Mouse (Mus musculus) embryonic facial prominence, embryonic 13.5 days (tissue): Measurements from ENCODE around the gene Wdr31. TPM values are rescaled to one million over a fixed set of nuclear protein-coding genes. Genes with fewer than 3 reads are reported as not detected.

Experiments
- ATAC-seq: fragments of 200-750 bp; cut with Nextera tagmentation; 2 replicates; pipeline ENCODE4 v1.8.0; 2017; ENCODE audit warnings: low read depth; ENCODE audit not compliant: insufficient number of reproducible peaks, insufficient read depth, low FRiP score, low TSS enrichment
- H3K27ac ChIP-seq: fragments of 300-500 bp; sonication (generic); 2 replicates; pipeline ENCODE4 v1.5.1; 2015; ENCODE audit warnings: moderate library complexity, mild to moderate bottlenecking, inconsistent platforms
- H3K27me3 ChIP-seq: fragments of 300-500 bp; sonication (generic); 2 replicates; pipeline ENCODE4 v1.6.1; 2015; ENCODE audit warnings: mild to moderate bottlenecking, inconsistent platforms
- H3K36me3 ChIP-seq: fragments of 300-500 bp; sonication (generic); 2 replicates; pipeline ENCODE4 v1.6.1; 2015; ENCODE audit warnings: mild to moderate bottlenecking, inconsistent platforms
- H3K4me1 ChIP-seq: fragments of 300-500 bp; sonication (generic); 2 replicates; pipeline ENCODE4 v1.6.1; 2015; ENCODE audit warnings: inconsistent platforms
- H3K4me2 ChIP-seq: fragments of 300-500 bp; sonication (generic); 2 replicates; pipeline ENCODE4 v1.6.1; 2015; ENCODE audit warnings: moderate library complexity, mild to moderate bottlenecking, inconsistent platforms
- H3K4me3 ChIP-seq: fragments of 300-500 bp; sonication (generic); 2 replicates; pipeline ENCODE4 v1.5.1; 2015; ENCODE audit warnings: mild to moderate bottlenecking, inconsistent platforms
- H3K9ac ChIP-seq: fragments of 300-500 bp; sonication (generic); 2 replicates; pipeline ENCODE4 v1.6.1; 2015; ENCODE audit warnings: mild to moderate bottlenecking, inconsistent platforms
- H3K9me3 ChIP-seq: fragments of 300-500 bp; sonication (generic); 2 replicates; pipeline ENCODE4 v1.6.1; 2016; ENCODE audit warnings: inconsistent platforms
- WGBS: fragments of 180-500 bp; shearing (Covaris S2); methylation state at CpG from one replicate; pipeline ENCODE4 v1.1.7; 2015; ENCODE audit warnings: mixed read lengths; 5-methylcytosine and 5-hydroxymethylcytosine counted together
- polyA plus RNA-seq: library from polyadenylated mRNA; unstranded; fragments of >200 nt; fragmentation: Nextera tagmentation; extraction: Ambion mirVana; gene quantifications from 2 replicates; pipeline ENCODE4 v1.2.1, GENCODE M21; 2015

Gene Wdr31
- polyA plus RNA-seq, 1 experiment from 2014 or later = 8.0 TPM

- Histone ChIP-seq H3K4me1 (peaks cover 20% of the 10 kb centered on the region), H3K9ac (peak overlapping the region; percentile 94), H3K4me2 (peak overlapping the region; percentile 64), H3K4me3 (peak overlapping the region; percentile 85), H3K27ac (peak overlapping the region; percentile 89; the same call in 1 of the 2 replicates), H3K27me3 (no peaks in the 10 kb centered on the region), H3K36me3 (peaks cover 37% of the 10 kb centered on the region), H3K9me3 (no peaks in the 10 kb centered on the region)
- 24% methylated on average over 6 of the region's 6 CpGs for WGBS
- no peak for ATAC-seq
Observed at GRCm38 (mm10) chr4:62409615-62410014, 61.1 kb downstream of the Wdr31 start.

- peak within 1 kb of the TSS; percentile 94 for H3K9ac ChIP-seq
- peak within 1 kb of the TSS; percentile 85 for H3K4me3 ChIP-seq
- peak within 1 kb of the TSS; percentile 64 for H3K4me2 ChIP-seq
- no peaks in the 10 kb centered on the region for H3K27me3 ChIP-seq
- H3K4me1 ChIP-seq = peaks cover 20% of the 10 kb centered on the region
- under 1% methylated on average over 39 of the region's 39 CpGs for whole genome bisulfite sequencing
- no peaks in the 10 kb centered on the region for H3K9me3 ChIP-seq
- peak; percentile 100 for ATAC-seq
- peak within 1 kb of the TSS; percentile 89 for H3K27ac ChIP-seq
- peaks cover 33% of the 10 kb centered on the region for H3K36me3 ChIP-seq
Observed at GRCm38 (mm10) chr4:62408601-62409282, 62.0 kb downstream of the Wdr31 start, which contains the start of the genes Cdc26 and Prpf4. Cdc26 (minus strand) TSS chr4:62408642. Prpf4 (plus strand) TSS chr4:62408797.

- 0 out of 2 replicates have a peak, but pooled peaks have one; percentile 39 for ATAC-seq
- WGBS = under 1% methylated on average over 35 of the region's 35 CpGs
- no peaks in the 10 kb centered on the region for H3K9me3 ChIP-seq
- H3K4me1 ChIP-seq = peaks cover 20% of the 10 kb centered on the region
- peak overlapping the region; percentile 94 for H3K9ac ChIP-seq
- H3K27me3 ChIP-seq = no peaks in the 10 kb centered on the region
- peak overlapping the region; percentile 85 for H3K4me3 ChIP-seq
- peak overlapping the region; percentile 64 for H3K4me2 ChIP-seq
- peaks cover 32% of the 10 kb centered on the region for H3K36me3 ChIP-seq
- H3K27ac ChIP-seq = peak overlapping the region; percentile 89
Observed at GRCm38 (mm10) chr4:62407730-62408582, 62.7 kb downstream of the Wdr31 start.

DNA sequence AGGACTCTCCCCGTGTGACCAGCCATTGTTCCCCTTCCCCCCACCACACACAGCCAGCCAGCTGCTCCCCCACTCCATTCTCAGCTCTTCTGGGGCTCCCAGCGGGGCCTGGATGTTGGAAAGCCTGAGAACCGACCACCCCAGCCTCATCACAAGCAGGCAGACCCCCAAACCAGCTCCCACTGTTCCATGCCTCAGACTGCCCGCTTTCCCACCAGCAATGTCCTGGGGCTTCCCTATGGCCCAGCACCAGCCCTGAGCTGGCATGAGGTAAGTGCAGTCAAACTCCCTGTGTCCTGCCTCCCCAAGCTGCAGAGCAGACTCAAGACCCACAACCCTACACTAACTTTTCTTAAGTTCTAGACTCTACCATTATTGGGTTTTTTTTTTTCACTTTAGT lies 64.6 kb downstream of the Wdr31 start:
- Histone ChIP-seq H3K4me2 (0 out of 2 replicates have a peak overlapping the region, but pooled peaks have one; percentile 1), H3K36me3 (peaks cover 32% of the 10 kb centered on the region), H3K9me3 (no peaks in the 10 kb centered on the region), H3K27ac (no peak overlapping the region), H3K9ac (no peak overlapping the region), H3K27me3 (no peaks in the 10 kb centered on the region), H3K4me1 (peaks cover 20% of the 10 kb centered on the region), H3K4me3 (no peak overlapping the region; the same call in 1 of the 2 replicates)
- ATAC-seq = no peak
- WGBS = 78% methylated on average over 4 of the region's 4 CpGs

- Histone ChIP-seq H3K4me2 (no peak overlapping the region), H3K27me3 (no peaks in the 10 kb centered on the region), H3K4me3 (no peak overlapping the region), H3K9me3 (no peaks in the 10 kb centered on the region), H3K36me3 (peaks cover 87% of the 10 kb centered on the region), H3K4me1 (no peaks in the 10 kb centered on the region), H3K9ac (no peak overlapping the region), H3K27ac (no peak overlapping the region)
- WGBS = 94% methylated on average over 3 of the region's 3 CpGs
- no peak for ATAC-seq
Observed at GRCm38 (mm10) chr4:62398956-62399355, 71.7 kb downstream of the Wdr31 start.

Other genes with a start within 250 kb of the Wdr31 start
- 11.8 and 15.0 TPM in 2 replicates for gene Zfp37, start 239.8 kb downstream of the Wdr31 start, polyA plus RNA-seq
- 19.0 and 20.2 TPM in 2 replicates for gene Slc31a2, start 208.3 kb downstream of the Wdr31 start, polyA plus RNA-seq
- gene Fkbp15, start 110.3 kb downstream of the Wdr31 start, polyA plus RNA-seq = 25.5 and 30.0 TPM in 2 replicates
- gene Slc31a1, start 110.2 kb downstream of the Wdr31 start, polyA plus RNA-seq = 42.8 and 43.7 TPM in 2 replicates
- gene Cdc26, start 62.3 kb downstream of the Wdr31 start, polyA plus RNA-seq = 203 and 210 TPM in 2 replicates
- 25.5 and 26.4 TPM in 2 replicates for gene Prpf4, start 62.1 kb downstream of the Wdr31 start, polyA plus RNA-seq
- gene Rnf183, start 35.6 kb downstream of the Wdr31 start, polyA plus RNA-seq = not detected in 2 replicates
- gene Bspry, start 9.2 kb upstream of the Wdr31 start, polyA plus RNA-seq = 5.4 and 5.5 TPM in 2 replicates
- gene Hdhd3, start 32.6 kb upstream of the Wdr31 start, polyA plus RNA-seq = 11.2 and 11.7 TPM in 2 replicates
- gene Alad, start 49.0 kb upstream of the Wdr31 start, polyA plus RNA-seq = 67.5 and 69.8 TPM in 2 replicates
- gene Pole3, start 54.2 kb upstream of the Wdr31 start, polyA plus RNA-seq = 94.5 and 99.0 TPM in 2 replicates
- gene 4933430I17Rik, start 54.5 kb upstream of the Wdr31 start, polyA plus RNA-seq = 0.39 and 0.49 TPM in 2 replicates
- gene Rgs3, start 89.0 kb upstream of the Wdr31 start, polyA plus RNA-seq = 50.8 and 53.2 TPM in 2 replicates